ENCODE assay signal across 9 mouse cellular contexts in genomic region chr7:28370977-28371513, GRCm38 (mm10). TPM values are rescaled to one million over a fixed set of nuclear protein-coding genes. Genes with fewer than 3 reads are reported as not detected.
DNase-seq lines count a peak whose midpoint lies in the region; ATAC-seq and TF ChIP-seq lines count a peak whose summit lies in the region.
"Had no signal": no experiment of that assay in that cellular context is flagged by ENCODE, and none has a peak within 500 bp of the region (broad histone marks: within the 10 kb centered on the region; RNA-seq: fewer than 3 reads in every experiment).

No protein-coding gene starts in this region.

- no peak for ATAC-seq in kidney, postnatal 0 days (replicated peaks; ENCODE audit: low FRiP score, low read depth)
- no peak for ATAC-seq in monocyte, adult 5-6 weeks (replicated peaks; ENCODE audit: insufficient number of reproducible peaks, low FRiP score, low TSS enrichment, poor library complexity, severe bottlenecking)
- ATAC-seq: Patski had no signal

- peak; percentile 38 for DNase-seq in kidney, adult 9 months
- no peak for DNase-seq in kidney, adult 11 months
- DNase-seq in kidney, postnatal 0 days (ENCODE audit: low spot score) = no peak
- no peak for DNase-seq in midbrain, embryonic 10.5 days (ENCODE audit: low spot score)
- no peak for DNase-seq in cerebellum, postnatal 4 days (ENCODE audit: low spot score in 2 of 2)
- DNase-seq in left cerebral cortex, postnatal 36 days (ENCODE audit: low spot score in 2 of 2) = no peak

- H3K4me1 ChIP-seq in embryonic fibroblast, embryonic 13.5 days (ENCODE audit: control insufficient read depth, insufficient read depth, low read length) = peaks cover 13% of the 10 kb centered on the region; the same call in 1 of the 2 replicates
- H3K4me1 ChIP-seq in kidney, postnatal 0 days (replicated peaks; ENCODE audit: insufficient read depth, low read length) = peaks cover 13% of the 10 kb centered on the region; the same call in 1 of the 2 replicates
- H3K4me1 ChIP-seq in midbrain, embryonic 10.5 days = peaks cover 47% of the 10 kb centered on the region

- H3K9me3 ChIP-seq in kidney, postnatal 0 days (replicated peaks; ENCODE audit: low read length) = no peaks in the 10 kb centered on the region
- H3K9me3 ChIP-seq in midbrain, embryonic 10.5 days (replicated peaks) = no peaks in the 10 kb centered on the region

- peak overlapping the region; percentile 74 for H3K4me2 ChIP-seq in kidney, postnatal 0 days (ENCODE audit: low read length)

- peak overlapping the region; percentile 91 for H3K9ac ChIP-seq in kidney, postnatal 0 days (ENCODE audit: low read depth, low read length)

- 2% methylated on average over 11 of the region's 11 CpGs for WGBS in kidney, postnatal 0 days
- WGBS in midbrain, embryonic 10.5 days = 12% methylated on average over 11 of the region's 11 CpGs

- H3K27ac ChIP-seq in embryonic fibroblast, embryonic 13.5 days (ENCODE audit: insufficient read depth, low read length) = peak overlapping the region; percentile 55; the same call in 1 of the 2 replicates
- peak overlapping the region; percentile 95 for H3K27ac ChIP-seq in kidney, postnatal 0 days
- H3K27ac ChIP-seq in midbrain, embryonic 10.5 days (replicated peaks) = peak overlapping the region; percentile 94

- no peaks in the 10 kb centered on the region for H3K27me3 ChIP-seq in kidney, postnatal 0 days (ENCODE audit: insufficient read depth, low read length)
- no peaks in the 10 kb centered on the region for H3K27me3 ChIP-seq in midbrain, embryonic 10.5 days (ENCODE audit: low read depth, poor library complexity, severe bottlenecking)
- H3K27me3 ChIP-seq: Patski had no signal

- no peak for TF ChIP-seq POLR2A in embryonic fibroblast, embryonic 13.5 days (IDR thresholded peaks at IDR 0.05; ENCODE audit: low read depth, low read length)

- H3K36me3 ChIP-seq in kidney, postnatal 0 days (ENCODE audit: insufficient read depth, low read length) = peaks cover 22% of the 10 kb centered on the region; the same call in 1 of the 2 replicates
- peaks cover 46% of the 10 kb centered on the region for H3K36me3 ChIP-seq in midbrain, embryonic 10.5 days

- TF ChIP-seq CTCF in embryonic fibroblast, embryonic 13.5 days (IDR thresholded peaks at IDR 0.05; ENCODE audit: borderline replicate concordance, insufficient read depth, low read length) = no peak
- TF ChIP-seq CTCF in kidney, postnatal 0 days (IDR thresholded peaks at IDR 0.05; ENCODE audit: low read depth) = no peak

- peak overlapping the region; percentile 97 for H3K4me3 ChIP-seq in embryonic fibroblast, embryonic 13.5 days (ENCODE audit: insufficient read depth, low read length)
- H3K4me3 ChIP-seq in kidney, postnatal 0 days (replicated peaks; ENCODE audit: low read depth, low read length) = peak overlapping the region; percentile 83
- H3K4me3 ChIP-seq in midbrain, embryonic 10.5 days = peak overlapping the region; percentile 90

- intact Hi-C loops in left cerebral cortex, postnatal 36 days (cut with DNase I) = no loop called here

RNA-seq across cellular contexts. Expression of gene Plekhg2, which starts 1.4 kb away (rescaled TPM):
- polyA plus RNA-seq in embryonic fibroblast, embryonic 13.5 days (2011; ENCODE audit: insufficient read length, low read depth, missing spikeins) = 66.5 and 68.5 TPM in 2 replicates
- 29.9 and 33.3 TPM in 2 replicates for polyA plus RNA-seq in kidney, postnatal 0 days (2015; fragmentation: Nextera tagmentation; extraction: Ambion mirVana)
- polyA plus RNA-seq in midbrain, embryonic 10.5 days (2016; fragmentation: Nextera tagmentation; extraction: Ambion mirVana) = 69.7 and 82.9 TPM in 2 replicates
- total RNA-seq in monocyte, adult 5-6 weeks (2017) = 8.4 to 13.1 TPM (median 12.7 TPM) in 3 replicates
- total RNA-seq in left cerebral cortex, postnatal 36 days (2021) = 1 to 10 TPM; 6.2 to 9.7 TPM

RNA-seq across cellular contexts. Expression of gene Zfp36, which starts 9.0 kb away (rescaled TPM):
- 23.4 and 27.4 TPM in 2 replicates for polyA plus RNA-seq in embryonic fibroblast, embryonic 13.5 days (2011; ENCODE audit: insufficient read length, low read depth, missing spikeins)
- polyA plus RNA-seq in kidney, postnatal 0 days (2015; fragmentation: Nextera tagmentation; extraction: Ambion mirVana) = 18.6 and 19.6 TPM in 2 replicates
- polyA plus RNA-seq in midbrain, embryonic 10.5 days (2016; fragmentation: Nextera tagmentation; extraction: Ambion mirVana) = 4.6 and 5.1 TPM in 2 replicates
- total RNA-seq in monocyte, adult 5-6 weeks (2017) = 140 to 403 TPM (median 154 TPM) in 3 replicates
- total RNA-seq in left cerebral cortex, postnatal 36 days (2021) = 1 to 10 TPM; 2.6 to 3.3 TPM

RNA-seq across cellular contexts. Expression of gene Rps16, which starts 20.6 kb away (rescaled TPM):
- polyA plus RNA-seq in embryonic fibroblast, embryonic 13.5 days (2011; ENCODE audit: insufficient read length, low read depth, missing spikeins) = 997 and 1,079 TPM in 2 replicates
- 1,088 and 1,198 TPM in 2 replicates for polyA plus RNA-seq in kidney, postnatal 0 days (2015; fragmentation: Nextera tagmentation; extraction: Ambion mirVana)
- 726 and 912 TPM in 2 replicates for polyA plus RNA-seq in midbrain, embryonic 10.5 days (2016; fragmentation: Nextera tagmentation; extraction: Ambion mirVana)
- total RNA-seq in monocyte, adult 5-6 weeks (2017) = 691 to 731 TPM (median 723 TPM) in 3 replicates
- 100 to 1,000 TPM; 425 to 456 TPM for total RNA-seq in left cerebral cortex, postnatal 36 days (2021)

RNA-seq across cellular contexts. Expression of gene Med29, which starts 21.5 kb away (rescaled TPM):
- polyA plus RNA-seq in embryonic fibroblast, embryonic 13.5 days (2011; ENCODE audit: insufficient read length, low read depth, missing spikeins) = 18.2 and 19.4 TPM in 2 replicates
- polyA plus RNA-seq in kidney, postnatal 0 days (2015; fragmentation: Nextera tagmentation; extraction: Ambion mirVana) = 44.6 and 47.8 TPM in 2 replicates
- 58.9 and 61.0 TPM in 2 replicates for polyA plus RNA-seq in midbrain, embryonic 10.5 days (2016; fragmentation: Nextera tagmentation; extraction: Ambion mirVana)
- total RNA-seq in monocyte, adult 5-6 weeks (2017) = 6.9 to 12.3 TPM (median 12.0 TPM) in 3 replicates
- 10 to 100 TPM; 17.9 to 21.3 TPM for total RNA-seq in left cerebral cortex, postnatal 36 days (2021)

RNA-seq across cellular contexts. Expression of gene Paf1, which starts 21.7 kb away (rescaled TPM):
- polyA plus RNA-seq in embryonic fibroblast, embryonic 13.5 days (2011; ENCODE audit: insufficient read length, low read depth, missing spikeins) = 73.5 and 82.5 TPM in 2 replicates
- polyA plus RNA-seq in kidney, postnatal 0 days (2015; fragmentation: Nextera tagmentation; extraction: Ambion mirVana) = 60.2 and 70.3 TPM in 2 replicates
- polyA plus RNA-seq in midbrain, embryonic 10.5 days (2016; fragmentation: Nextera tagmentation; extraction: Ambion mirVana) = 89.8 and 90.8 TPM in 2 replicates
- total RNA-seq in monocyte, adult 5-6 weeks (2017) = 162 to 264 TPM (median 189 TPM) in 3 replicates
- 10 to 100 TPM; 59.0 to 72.1 TPM for total RNA-seq in left cerebral cortex, postnatal 36 days (2021)
